Mouse (Mus musculus) layer of hippocampus, adult 9-10 months (tissue): ENCODE measurements around the gene Olfr974.
"Not testable (repeated sequence)": the region's sequence is repeated elsewhere in the genome, so short reads cannot be mapped to it uniquely, and the experiment has no call there.

ENCODE experiments used
- DNase-seq: peaks from one replicate; pipeline ENCODE4 v3.0.0; 2022; ENCODE audit warnings: low spot score

Gene Olfr974

DNA sequence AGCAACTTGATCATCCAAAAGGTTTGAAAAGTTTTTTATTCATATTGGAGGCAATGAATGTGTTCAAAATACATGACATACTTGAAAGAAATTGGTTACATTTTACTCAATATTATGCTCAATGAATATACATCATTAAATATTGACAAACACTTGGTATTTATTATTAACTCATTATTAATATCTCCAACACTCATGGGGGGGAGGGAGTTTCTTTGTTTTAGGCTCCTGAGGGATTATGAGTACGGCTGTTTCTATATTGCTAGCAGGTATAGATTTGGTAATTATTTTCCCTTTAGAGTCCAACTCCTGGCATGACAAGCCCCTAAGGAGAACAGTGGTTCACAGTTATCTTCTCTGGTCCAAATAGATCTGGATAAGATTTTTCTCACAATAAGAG lies at the start of gene Olfr974:
Olfr974 (plus strand) TSS at position 301 of the 400 bp plus-strand sequence.
- no peak for DNase-seq

DNA sequence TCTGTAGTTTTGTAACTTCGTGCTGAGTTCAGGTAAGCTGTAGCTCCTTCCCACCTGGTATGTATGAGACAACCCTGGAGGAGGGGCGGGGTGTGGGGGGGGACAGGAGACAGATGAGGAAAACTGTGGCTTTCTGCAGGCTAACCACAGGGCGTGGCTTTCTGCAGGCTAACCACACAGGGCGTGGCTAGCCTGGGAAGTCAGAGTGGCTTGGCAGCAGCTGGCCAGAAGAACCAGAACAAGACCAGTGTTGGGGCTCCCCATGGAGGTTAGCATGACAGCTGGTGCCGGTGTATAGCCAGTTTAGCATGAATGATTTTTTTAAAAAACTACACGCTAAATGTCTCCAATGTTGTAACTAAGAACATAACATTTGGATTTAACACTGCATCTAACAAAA lies 32.2 kb upstream of the Olfr974 start:
- no peak for DNase-seq

DNA sequence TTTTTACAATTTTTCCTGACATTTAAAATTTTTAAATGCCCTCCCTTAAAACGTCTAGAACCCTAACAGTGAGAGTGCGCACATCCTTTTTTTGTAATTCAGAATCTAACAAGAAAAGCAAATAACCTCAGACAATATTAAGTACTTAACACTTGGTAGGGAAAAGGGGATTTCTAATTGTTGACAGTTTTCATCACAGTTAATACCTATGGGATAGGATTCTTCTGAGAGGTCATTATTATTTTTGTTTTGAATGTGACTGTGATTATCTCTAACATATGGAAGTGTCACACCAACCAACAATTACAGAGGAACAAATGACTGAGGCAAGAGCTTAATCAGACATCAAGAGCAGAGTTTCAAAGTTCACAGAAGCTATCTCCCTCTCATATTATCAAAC lies 30.3 kb upstream of the Olfr974 start, which contains the start of gene Olfr229:
Olfr229 (plus strand) TSS at position 301 of the 400 bp plus-strand sequence.
- no peak for DNase-seq

DNA sequence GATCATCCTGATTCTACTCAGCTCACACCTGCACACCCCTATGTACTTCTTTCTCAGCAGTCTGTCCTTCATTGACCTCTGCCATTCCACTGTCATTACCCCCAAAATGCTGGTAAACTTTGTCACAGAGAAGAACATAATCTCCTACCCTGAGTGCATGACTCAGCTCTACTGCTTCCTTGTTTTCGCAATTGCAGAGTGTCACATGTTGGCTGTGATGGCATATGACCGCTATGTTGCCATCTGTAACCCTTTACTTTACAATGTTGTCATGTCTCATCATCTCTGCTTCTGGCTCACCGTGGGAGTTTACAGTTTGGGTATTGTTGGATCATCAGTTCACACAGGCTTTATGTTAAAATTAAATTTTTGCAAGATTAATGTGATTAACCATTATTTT lies 27.4 kb upstream of the Olfr974 start:
- no peak for DNase-seq

DNA sequence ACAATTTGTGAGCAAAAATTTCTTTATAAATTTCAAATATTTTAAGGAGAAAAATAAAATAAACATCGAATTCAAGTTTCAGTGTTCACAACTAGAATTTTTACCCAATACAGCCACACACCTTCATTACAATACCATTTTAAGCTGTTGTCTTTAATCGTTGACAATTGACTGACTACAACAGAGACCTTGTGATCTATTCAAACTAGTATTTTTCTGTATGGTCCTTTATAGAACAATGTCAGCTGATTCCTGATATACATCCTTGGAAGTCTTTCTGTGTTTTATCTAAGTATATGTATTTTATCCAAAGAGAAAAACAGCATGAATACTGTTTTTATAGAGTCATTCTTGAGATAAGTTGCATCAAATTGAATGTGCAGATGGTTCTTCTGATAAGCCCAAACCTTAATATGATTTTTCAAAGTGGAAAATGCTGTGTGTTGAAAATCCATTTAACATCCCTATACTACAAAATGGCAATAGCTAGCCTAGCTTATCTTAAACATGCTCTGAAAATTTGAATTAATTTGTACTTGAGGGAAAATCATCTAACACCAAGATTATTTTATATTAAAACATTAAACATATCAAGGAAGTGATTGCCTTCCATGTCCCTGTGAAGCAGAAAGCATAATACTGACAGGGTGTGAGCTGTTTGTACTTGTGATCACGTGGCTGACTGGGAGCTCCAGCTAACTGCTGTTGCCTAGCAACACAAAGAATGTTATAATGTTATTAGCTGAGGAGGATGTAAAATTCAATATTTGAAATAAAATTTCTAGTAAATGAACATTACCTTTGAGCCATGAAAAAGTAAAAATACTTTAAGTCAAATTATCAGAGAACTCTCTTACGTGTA lies 9.1 kb upstream of the Olfr974 start:
- DNase-seq: not testable (repeated sequence)

DNA sequence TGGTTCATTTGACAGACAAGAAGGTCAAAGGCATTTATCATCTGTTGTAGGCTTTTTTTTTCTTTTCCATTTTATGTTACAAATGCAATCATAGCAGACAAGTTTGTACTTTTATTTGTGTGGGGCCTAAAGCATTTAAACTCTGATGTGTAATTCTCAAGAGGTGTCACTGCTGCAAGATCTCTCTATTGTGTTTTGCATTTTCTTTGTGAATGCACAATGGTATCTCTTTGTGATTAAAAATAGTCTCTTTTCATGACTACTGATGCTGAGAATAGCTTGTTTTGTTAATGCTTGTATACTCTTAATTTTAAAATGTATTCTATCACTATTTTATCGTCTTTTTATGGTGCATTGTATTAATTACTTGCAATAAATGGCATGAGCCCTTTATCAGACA lies 8.5 kb upstream of the Olfr974 start:
- DNase-seq: not testable (repeated sequence)

DNA sequence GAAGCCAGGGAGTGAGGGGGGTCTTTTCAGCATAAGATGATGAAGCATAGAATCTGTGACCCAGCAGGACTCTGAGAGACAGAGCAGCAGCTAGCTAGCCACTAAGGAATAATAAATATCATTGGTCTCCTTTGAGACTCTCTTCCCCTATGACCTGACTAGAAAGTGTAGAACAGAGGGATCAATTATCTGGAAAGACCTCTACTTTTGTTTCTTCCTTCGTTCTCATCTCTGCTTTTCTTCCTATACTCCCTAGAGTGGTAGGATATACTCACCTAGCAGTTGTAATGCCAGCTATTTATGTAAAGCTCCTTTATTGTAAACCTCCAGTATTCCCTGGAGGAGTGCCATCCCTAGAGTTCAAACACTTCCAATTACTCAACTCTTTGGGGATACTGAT lies 14.6 kb downstream of the Olfr974 start, which contains the start of gene Olfr975:
Olfr975 (minus strand) TSS at position 101 of the 400 bp plus-strand sequence.
- no peak for DNase-seq

DNA sequence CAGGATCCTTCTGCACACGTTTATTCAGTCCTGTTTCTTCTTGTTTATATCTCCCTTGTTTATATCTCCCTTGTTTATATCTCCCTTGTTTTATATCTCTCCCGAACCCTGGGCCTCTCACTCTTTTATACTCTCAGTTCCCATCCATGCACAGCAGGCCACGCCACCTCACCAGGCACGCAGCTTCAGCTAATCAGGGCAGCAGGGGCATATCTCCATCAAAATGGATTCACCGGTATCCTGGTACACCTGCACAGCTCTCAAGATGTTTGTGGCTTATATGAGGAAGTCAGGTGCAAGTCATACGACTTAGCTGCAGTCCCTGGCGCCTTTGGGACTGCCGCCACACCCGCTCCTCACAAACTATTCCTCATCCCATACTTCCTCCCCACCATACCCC lies 23.7 kb downstream of the Olfr974 start, which contains the start of gene Olfr976:
Olfr976 (minus strand) TSS at position 101 of the 400 bp plus-strand sequence.
- not testable (repeated sequence) for DNase-seq

DNA sequence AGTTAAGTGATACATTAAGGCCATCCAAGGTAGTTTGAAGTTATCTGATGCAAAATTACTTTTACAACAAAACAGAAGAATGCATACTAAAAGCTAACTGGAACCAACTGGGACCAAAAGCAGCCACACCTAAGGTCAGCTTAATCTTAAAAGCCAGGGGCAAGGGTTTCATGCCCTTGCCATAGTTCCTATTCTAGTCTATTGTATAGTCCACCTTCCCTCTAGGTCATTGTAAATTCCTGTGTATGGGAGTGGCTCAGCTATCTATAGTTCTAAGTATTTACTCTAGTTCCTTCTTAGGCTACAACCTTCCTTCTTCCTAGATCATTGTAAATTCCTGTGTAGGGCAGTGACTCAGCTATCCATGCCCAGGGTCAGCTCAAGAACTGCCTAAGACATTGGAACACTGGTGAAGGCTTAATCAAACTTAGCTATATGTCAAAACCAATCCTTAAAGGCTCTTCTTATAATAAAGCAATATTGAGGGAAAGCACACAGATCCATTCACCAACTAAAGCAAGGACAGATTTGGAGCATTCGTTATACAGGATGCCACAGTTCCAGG lies 39.4 kb downstream of the Olfr974 start:
- not testable (repeated sequence) for DNase-seq

DNA sequence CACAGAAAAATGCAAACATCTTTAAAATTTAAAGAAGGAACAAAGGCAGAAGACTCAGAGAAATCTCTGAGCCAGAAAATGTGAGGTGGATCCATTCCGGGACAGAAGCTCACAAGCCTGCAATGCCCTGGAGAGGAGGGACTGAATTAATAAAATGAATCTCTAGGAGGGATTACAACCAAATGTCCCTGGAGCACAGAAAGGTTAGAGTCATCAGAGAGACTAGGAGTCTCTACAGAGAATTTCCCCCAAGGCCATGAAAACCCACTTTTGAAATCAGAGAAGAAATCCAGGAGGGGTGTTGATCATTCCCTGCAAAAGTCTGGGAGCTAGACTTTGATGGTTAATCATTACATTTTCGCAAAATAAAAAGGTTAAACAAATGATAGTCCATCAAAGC lies 54.5 kb downstream of the Olfr974 start, which contains the start of gene Olfr978:
Olfr978 (plus strand) TSS at position 301 of the 400 bp plus-strand sequence.
- DNase-seq: no peak
